Mouse (Mus musculus): ENCODE measurements around the gene Agk. TPM values are rescaled to one million over a fixed set of nuclear protein-coding genes. Genes with fewer than 3 reads are reported as not detected.

Gene Agk
- total and polyA plus RNA-seq, 3 experiments: 29.7 to 29.9 TPM; not detected in 1

GRCm38 (mm10) chr6:40418386-40418785, 93.4 kb downstream of the Agk start:
- H3K27me3 ChIP-seq (ENCODE audit: control insufficient read depth in 1 of 2, insufficient read depth in 2 of 2, low read length in 2 of 2): no peaks in the 10 kb centered on the region
- TF ChIP-seq GATA1 (IDR thresholded peaks at IDR 0.05; ENCODE audit: low read depth, low read length): no peak
- no peak for TF ChIP-seq ZMIZ1 (IDR thresholded peaks at IDR 0.05; ENCODE audit: low read depth, low read length)
- TF ChIP-seq MAFK (IDR thresholded peaks at IDR 0.05; ENCODE audit: borderline replicate concordance, low read depth, low read length): no peak
- no peak overlapping the region for H3K9ac ChIP-seq (ENCODE audit: control insufficient read depth, low read depth, low read length, poor library complexity, severe bottlenecking)

GRCm38 (mm10) chr6:40421099-40421498, 96.1 kb downstream of the Agk start:
- H3K36me3 ChIP-seq (ENCODE audit: control insufficient read depth in 1 of 2, insufficient read depth in 2 of 2, low read length in 2 of 2): no peaks in the 10 kb centered on the region; a peak in 1 of 4 replicates

More at GRCm38 (mm10) chr6:40418386-40418785, 93.4 kb downstream of the Agk start:
- Histone ChIP-seq H3K4me1 (ENCODE audit: control insufficient read depth in 1 of 2, insufficient read depth in 2 of 2, low read length in 2 of 2) (no peaks in the 10 kb centered on the region), H3K4me3 (ENCODE audit: control insufficient read depth in 1 of 2, insufficient read depth in 1 of 2, low read depth in 2 of 2, low read length in 2 of 2) (no peak overlapping the region), H3K36me3 (ENCODE audit: control insufficient read depth in 1 of 2, insufficient read depth in 2 of 2, low read length in 2 of 2) (no peaks in the 10 kb centered on the region; a peak in 1 of 4 replicates), H3K27ac (ENCODE audit: control insufficient read depth, low read depth, low read length) (no peak overlapping the region), H3K79me2 (ENCODE audit: control insufficient read depth, insufficient read depth, low read length, poor library complexity) (no peaks in the 10 kb centered on the region), H3K9me3 (replicated peaks; ENCODE audit: insufficient read depth, low read length) (no peaks in the 10 kb centered on the region)
- no peak for DNase-seq (ENCODE audit: low read depth, low spot score)

GRCm38 (mm10) chr6:40423013-40423412, 98.0 kb downstream of the Agk start:
- Histone ChIP-seq H3K27me3 (ENCODE audit: control insufficient read depth in 1 of 2, insufficient read depth in 2 of 2, low read length in 2 of 2) (no peaks in the 10 kb centered on the region), H3K27ac (ENCODE audit: control insufficient read depth, low read depth, low read length) (no peak overlapping the region), H3K36me3 (ENCODE audit: control insufficient read depth in 1 of 2, insufficient read depth in 2 of 2, low read length in 2 of 2) (no peaks in the 10 kb centered on the region; a peak in 1 of 4 replicates), H3K79me2 (ENCODE audit: control insufficient read depth, insufficient read depth, low read length, poor library complexity) (no peaks in the 10 kb centered on the region), H3K4me3 (ENCODE audit: control insufficient read depth in 1 of 2, insufficient read depth in 1 of 2, low read depth in 2 of 2, low read length in 2 of 2) (no peak overlapping the region), H3K4me1 (ENCODE audit: control insufficient read depth in 1 of 2, insufficient read depth in 2 of 2, low read length in 2 of 2) (no peaks in the 10 kb centered on the region), H3K9me3 (replicated peaks; ENCODE audit: insufficient read depth, low read length) (no peaks in the 10 kb centered on the region), H3K9ac (ENCODE audit: control insufficient read depth, low read depth, low read length, poor library complexity, severe bottlenecking) (no peak overlapping the region)
- TF ChIP-seq ELF1 (IDR thresholded peaks at IDR 0.05; ENCODE audit: low read depth, low read length): no peak
- TF ChIP-seq MYB (IDR thresholded peaks at IDR 0.05; ENCODE audit: low read depth, low read length): no peak
- no peak for TF ChIP-seq NELFE (IDR thresholded peaks at IDR 0.05; ENCODE audit: low read depth, low read length)
- TF ChIP-seq KAT2A (conservative IDR thresholded peaks at IDR 0.05; ENCODE audit: low read depth, low read length): no peak
- DNase-seq (ENCODE audit: low read depth, low spot score): no peak

More at GRCm38 (mm10) chr6:40421099-40421498, 96.1 kb downstream of the Agk start:
- Histone ChIP-seq H3K9me3 (replicated peaks; ENCODE audit: insufficient read depth, low read length) (no peaks in the 10 kb centered on the region), H3K79me2 (ENCODE audit: control insufficient read depth, insufficient read depth, low read length, poor library complexity) (no peaks in the 10 kb centered on the region), H3K27me3 (ENCODE audit: control insufficient read depth in 1 of 2, insufficient read depth in 2 of 2, low read length in 2 of 2) (no peaks in the 10 kb centered on the region), H3K4me3 (ENCODE audit: control insufficient read depth in 1 of 2, insufficient read depth in 1 of 2, low read depth in 2 of 2, low read length in 2 of 2) (no peak overlapping the region), H3K4me1 (ENCODE audit: control insufficient read depth in 1 of 2, insufficient read depth in 2 of 2, low read length in 2 of 2) (no peaks in the 10 kb centered on the region), H3K9ac (ENCODE audit: control insufficient read depth, low read depth, low read length, poor library complexity, severe bottlenecking) (no peak overlapping the region), H3K27ac (ENCODE audit: control insufficient read depth, low read depth, low read length) (no peak overlapping the region)
- no peak for DNase-seq (ENCODE audit: low read depth, low spot score)
- TF ChIP-seq GABPA (IDR thresholded peaks at IDR 0.05; ENCODE audit: low read depth, low read length): no peak
- TF ChIP-seq CHD1 (IDR thresholded peaks at IDR 0.05; ENCODE audit: low read depth, low read length): no peak
- no peak for TF ChIP-seq RCOR1 (IDR thresholded peaks at IDR 0.05; ENCODE audit: low read depth, low read length)
- no peak for TF ChIP-seq USF1 (IDR thresholded peaks at IDR 0.05; ENCODE audit: low read depth, low read length)
- TF ChIP-seq ZNF384 (IDR thresholded peaks at IDR 0.05; ENCODE audit: low read depth, low read length): no peak
- TF ChIP-seq POLR2AphosphoS5 (IDR thresholded peaks at IDR 0.05; ENCODE audit: borderline replicate concordance, low read depth, low read length): no peak
- TF ChIP-seq TCF12 (IDR thresholded peaks at IDR 0.05; ENCODE audit: low read depth, low read length): no peak
- TF ChIP-seq ZC3H11A (IDR thresholded peaks at IDR 0.05; ENCODE audit: low read depth, low read length): no peak
- TF ChIP-seq POLR2AphosphoS2 (IDR thresholded peaks at IDR 0.05; ENCODE audit: low read length): no peak
- no peak for TF ChIP-seq HCFC1 (IDR thresholded peaks at IDR 0.05; ENCODE audit: low read depth, low read length)
- TF ChIP-seq ELF1 (IDR thresholded peaks at IDR 0.05; ENCODE audit: low read depth, low read length): no peak
- TF ChIP-seq USF2 (IDR thresholded peaks at IDR 0.05; ENCODE audit: borderline replicate concordance in 1 of 2, insufficient read depth in 1 of 2, low read depth in 1 of 2, low read length in 2 of 2): no peak
- TF ChIP-seq NELFE (IDR thresholded peaks at IDR 0.05; ENCODE audit: low read depth, low read length): no peak
- no peak for TF ChIP-seq JUND (IDR thresholded peaks at IDR 0.05; ENCODE audit: low read depth, low read length)
- TF ChIP-seq SIN3A (IDR thresholded peaks at IDR 0.05; ENCODE audit: low read length): no peak
